Mouse (Mus musculus): ENCODE measurements around the gene Cd24a.

The Cd24a gene

GRCm38 (mm10) chr10:43629216-43629615, 51.1 kb downstream of the Cd24a start:
- no peak for DNase-seq (ENCODE audit: low read depth)

- no peak for DNase-seq (ENCODE audit: low read depth)
These were observed 51.8 kb downstream of the Cd24a start for GRCm38 (mm10) chr10:43629857-43630256.

GRCm38 (mm10) chr10:43630634-43631033, 52.5 kb downstream of the Cd24a start:
- DNase-seq (ENCODE audit: low read depth): no peak

GRCm38 (mm10) chr10:43631049-43631448, 53.0 kb downstream of the Cd24a start:
- DNase-seq (ENCODE audit: low read depth): no peak

- DNase-seq (ENCODE audit: low read depth): no peak
These were observed 53.7 kb downstream of the Cd24a start for GRCm38 (mm10) chr10:43631639-43632354.

GRCm38 (mm10) chr10:43633117-43633516, 55.0 kb downstream of the Cd24a start:
- DNase-seq (ENCODE audit: low read depth): no peak

All from c-Kit-positive CD71-negative TER-119-negative erythroid progenitor cells, embryonic 14.5 days (primary cell).